Mouse (Mus musculus) liver, embryonic 13.5 days (tissue): ENCODE measurements around the gene Tmod2. TPM values are rescaled to one million over a fixed set of nuclear protein-coding genes. Genes with fewer than 3 reads are reported as not detected.

Source experiments
- ATAC-seq: fragments of 200-750 bp; cut with Nextera tagmentation; 2 replicates; pipeline ENCODE4 v1.8.0; 2017; ENCODE audit warnings: low read depth, mild to moderate bottlenecking, moderate number of reproducible peaks, moderate library complexity
- DNase-seq: peaks from one replicate; pipeline ENCODE4 v3.0.0; 2022
- H3K27ac ChIP-seq: fragments of 300-500 bp; sonication (generic); 2 replicates; pipeline ENCODE4 v1.5.1; 2015; ENCODE audit warnings: moderate library complexity, mild to moderate bottlenecking, inconsistent platforms
- H3K27me3 ChIP-seq: fragments of 300-500 bp; sonication (generic); 2 replicates; pipeline ENCODE4 v1.6.1; 2015; ENCODE audit warnings: mild to moderate bottlenecking, inconsistent platforms
- H3K36me3 ChIP-seq: fragments of 300-500 bp; sonication (generic); 2 replicates; pipeline ENCODE4 v1.6.1; 2015; ENCODE audit warnings: mild to moderate bottlenecking, inconsistent platforms
- H3K4me1 ChIP-seq: fragments of 300-500 bp; sonication (generic); replicated peaks from 2 replicates; pipeline ENCODE4 v1.6.1; 2015; ENCODE audit warnings: inconsistent platforms
- H3K4me2 ChIP-seq: fragments of 300-500 bp; sonication (generic); 2 replicates; pipeline ENCODE4 v1.6.1; 2015; ENCODE audit warnings: inconsistent platforms, mild to moderate bottlenecking, moderate library complexity
- H3K4me3 ChIP-seq: fragments of 300-500 bp; sonication (generic); replicated peaks from 2 replicates; pipeline ENCODE4 v1.5.1; 2015; ENCODE audit warnings: mild to moderate bottlenecking, inconsistent platforms
- H3K9ac ChIP-seq: fragments of 300-500 bp; sonication (generic); 2 replicates; pipeline ENCODE4 v1.6.1; 2015; ENCODE audit warnings: mild to moderate bottlenecking, inconsistent platforms
- H3K9me3 ChIP-seq: fragments of 300-500 bp; sonication (generic); replicated peaks from 2 replicates; pipeline ENCODE4 v1.6.1; 2016; ENCODE audit warnings: inconsistent platforms
- WGBS: fragments of 180-500 bp; shearing (Covaris S2); methylation state at CpG from one replicate; pipeline ENCODE4 v1.1.7; 2015; ENCODE audit not compliant: insufficient replicate concordance; 5-methylcytosine and 5-hydroxymethylcytosine counted together
- polyA plus RNA-seq: library from polyadenylated mRNA; unstranded; fragments of >200 nt; fragmentation: Nextera tagmentation; extraction: Ambion mirVana; gene quantifications from 2 replicates; pipeline ENCODE4 v1.2.1, GENCODE M21; 2015

The Tmod2 gene
- polyA plus RNA-seq, 1 experiment from 2014 or later: 0.62 TPM

DNA sequence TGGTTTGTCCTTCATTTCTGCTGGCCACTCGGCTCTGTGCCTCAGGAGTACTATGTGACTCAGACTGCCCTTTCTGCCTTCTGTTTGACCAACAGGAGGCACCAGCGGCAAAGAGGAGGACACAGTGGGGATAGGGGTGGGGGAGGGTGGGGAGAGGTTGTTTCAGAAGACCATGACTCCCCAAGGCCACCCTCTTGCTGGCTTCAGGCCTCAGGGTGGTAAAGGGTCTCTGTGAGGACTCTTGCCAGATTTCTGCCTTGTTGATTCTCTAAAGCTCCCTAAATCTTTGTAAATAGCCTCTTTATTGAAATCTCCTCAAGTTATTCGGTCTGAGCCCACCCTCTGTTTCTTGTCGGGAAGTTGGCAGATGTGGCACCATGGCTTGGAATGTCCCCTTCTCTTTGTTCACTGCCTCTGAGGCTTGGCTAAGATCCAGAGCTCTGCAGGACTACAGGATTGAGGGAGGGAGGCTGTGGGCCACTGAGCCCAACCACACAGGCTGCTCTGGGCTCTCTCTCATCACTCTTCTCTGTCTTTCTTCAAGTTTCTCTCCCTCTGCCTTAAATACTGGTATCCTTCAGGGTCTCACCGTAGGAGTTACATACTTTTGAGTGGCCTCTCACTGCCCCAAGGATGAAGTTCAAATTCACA is 11.8 kb downstream of the Tmod2 start:
- Histone ChIP-seq H3K27me3 (no peaks in the 10 kb centered on the region), H3K4me3 (no peak overlapping the region), H3K36me3 (no peaks in the 10 kb centered on the region), H3K27ac (no peak overlapping the region), H3K4me1 (no peaks in the 10 kb centered on the region), H3K9ac (no peak overlapping the region), H3K9me3 (no peaks in the 10 kb centered on the region), H3K4me2 (no peak overlapping the region)
- WGBS: 46% methylated on average over 5 of the region's 5 CpGs
- ATAC-seq (no peak), DNase-seq (no peak)

GRCm38 (mm10) chr9:75597596-75597995 is 13.5 kb downstream of the Tmod2 start:
- H3K4me3 ChIP-seq: no peak overlapping the region
- no peaks in the 10 kb centered on the region for H3K36me3 ChIP-seq
- DNase-seq (no peak), ATAC-seq (no peak)
- no peaks in the 10 kb centered on the region for H3K4me1 ChIP-seq
- WGBS: 60% methylated on average over 4 of the region's 4 CpGs
- no peaks in the 10 kb centered on the region for H3K27me3 ChIP-seq
- no peaks in the 10 kb centered on the region for H3K9me3 ChIP-seq
- H3K9ac ChIP-seq: no peak overlapping the region
- H3K27ac ChIP-seq: no peak overlapping the region
- H3K4me2 ChIP-seq: no peak overlapping the region

DNA sequence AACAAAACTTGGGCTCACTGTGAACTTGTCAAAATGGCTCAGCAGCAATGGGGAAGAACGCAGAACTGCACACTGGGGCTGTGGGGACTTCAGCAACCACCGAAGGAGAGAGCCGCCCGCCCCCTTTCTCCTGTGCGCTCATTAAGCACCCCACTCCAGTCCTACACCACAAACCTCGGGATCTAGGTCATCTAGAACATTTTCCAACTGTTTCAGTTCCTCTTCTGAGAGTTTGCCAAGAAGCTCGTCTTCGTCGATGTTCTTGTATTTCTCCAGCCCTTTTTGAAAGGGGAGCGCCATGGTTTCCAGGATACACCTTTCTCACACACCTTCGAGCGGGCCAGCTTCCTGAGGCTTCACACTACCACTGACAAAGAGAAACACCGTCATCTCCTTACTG is 14.1 kb downstream of the Tmod2 start:
- Histone ChIP-seq H3K9me3 (no peaks in the 10 kb centered on the region), H3K4me1 (no peaks in the 10 kb centered on the region), H3K4me3 (no peak overlapping the region), H3K4me2 (no peak overlapping the region), H3K36me3 (no peaks in the 10 kb centered on the region), H3K27ac (no peak overlapping the region), H3K27me3 (no peaks in the 10 kb centered on the region), H3K9ac (no peak overlapping the region)
- WGBS: 69% methylated on average over 13 of the region's 13 CpGs
- no peak for DNase-seq
- no peak for ATAC-seq

- no peaks in the 10 kb centered on the region for H3K36me3 ChIP-seq
- ATAC-seq (no peak), DNase-seq (no peak)
- H3K9ac ChIP-seq: no peak overlapping the region
- no peaks in the 10 kb centered on the region for H3K9me3 ChIP-seq
- no peak overlapping the region for H3K4me3 ChIP-seq
- no peak overlapping the region for H3K27ac ChIP-seq
- no peak overlapping the region for H3K4me2 ChIP-seq
- no peaks in the 10 kb centered on the region for H3K27me3 ChIP-seq
- 59% methylated on average over 5 of the region's 5 CpGs for WGBS
- no peaks in the 10 kb centered on the region for H3K4me1 ChIP-seq
Observed at GRCm38 (mm10) chr9:75593481-75593880, 17.6 kb downstream of the Tmod2 start.

DNA sequence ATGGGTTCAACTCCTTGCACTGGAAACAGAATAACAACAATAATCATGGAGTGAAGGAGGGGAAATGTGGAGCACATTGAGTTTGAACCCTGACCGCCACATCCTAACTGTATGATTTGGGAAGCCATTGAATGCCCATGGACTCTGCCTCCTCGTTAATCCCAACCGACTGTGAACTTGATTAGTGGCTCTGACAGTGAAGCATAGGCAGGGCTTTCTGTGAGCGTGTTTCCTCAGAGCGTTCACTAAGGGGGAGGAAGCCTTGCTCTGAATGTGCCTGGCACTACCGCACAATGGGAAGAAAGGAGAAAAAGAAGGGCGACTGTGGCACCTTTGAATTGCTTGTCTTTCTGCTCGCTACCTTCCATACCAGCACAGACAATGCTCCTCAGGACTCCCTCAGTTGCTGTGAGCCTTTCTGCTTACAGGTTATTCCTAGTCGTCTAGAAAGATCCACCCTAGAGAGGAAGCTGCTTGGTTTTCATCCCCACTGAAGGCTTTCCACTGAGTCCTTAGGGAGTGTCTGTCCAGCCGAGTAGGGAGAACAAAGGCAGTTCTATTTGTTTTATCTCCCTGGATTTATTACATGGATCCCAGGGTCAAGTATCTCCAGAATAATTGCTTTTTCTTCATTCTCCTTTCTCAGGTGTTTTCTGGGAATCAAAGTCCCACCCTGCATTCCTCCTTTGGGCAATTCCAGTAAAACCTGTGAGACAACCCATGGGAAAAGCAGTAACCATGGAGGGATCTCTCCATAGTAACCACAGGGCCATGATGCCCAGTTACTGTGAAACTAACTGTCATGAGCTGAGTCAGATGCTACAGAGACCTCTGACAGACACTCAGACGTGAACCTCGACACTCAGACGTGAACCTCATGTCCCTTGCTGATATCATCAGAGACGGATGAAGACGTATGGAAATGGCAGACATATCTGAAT is 21.0 kb downstream of the Tmod2 start:
- WGBS: 69% methylated on average over 15 of the region's 15 CpGs
- H3K27me3 ChIP-seq: no peaks in the 10 kb centered on the region
- no peak for ATAC-seq
- no peaks in the 10 kb centered on the region for H3K4me1 ChIP-seq
- no peak for DNase-seq
- H3K9me3 ChIP-seq: no peaks in the 10 kb centered on the region
- H3K4me3 ChIP-seq: no peak overlapping the region
- no peak overlapping the region for H3K4me2 ChIP-seq
- H3K36me3 ChIP-seq: no peaks in the 10 kb centered on the region
- no peak overlapping the region for H3K9ac ChIP-seq
- no peak overlapping the region for H3K27ac ChIP-seq

DNA sequence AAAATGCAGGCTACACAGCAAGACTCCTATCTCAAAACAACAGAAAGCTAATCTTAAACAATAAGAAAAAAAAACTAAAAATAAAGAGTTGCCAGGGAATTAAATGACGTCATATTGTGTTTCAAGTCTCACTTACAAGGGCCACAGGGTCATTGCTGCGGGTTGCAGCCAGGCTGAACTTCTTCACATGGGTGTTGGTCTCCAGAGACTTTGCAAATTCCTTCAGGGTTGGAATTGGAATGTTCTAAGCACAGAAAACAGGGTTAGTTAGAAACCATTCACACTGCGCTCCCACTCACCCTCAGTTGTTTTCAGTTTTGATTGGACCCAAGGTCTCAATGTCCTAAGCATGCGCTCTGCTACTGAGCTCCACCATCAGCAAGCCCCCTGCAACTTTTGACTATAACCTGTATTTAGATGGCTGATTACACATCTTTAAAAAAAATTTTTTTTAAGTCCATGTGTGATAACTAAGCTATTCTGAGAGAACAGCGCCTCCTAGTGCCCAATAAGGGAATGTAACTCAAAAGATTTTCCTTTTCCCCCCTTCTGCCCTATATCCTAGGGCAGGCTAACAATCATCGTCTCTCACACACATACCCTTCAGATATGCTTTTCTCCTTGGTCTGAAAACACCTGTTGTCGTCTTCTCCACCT is 29.3 kb downstream of the Tmod2 start:
- Histone ChIP-seq H3K9me3 (no peaks in the 10 kb centered on the region), H3K36me3 (no peaks in the 10 kb centered on the region), H3K4me2 (no peak overlapping the region), H3K27ac (no peak overlapping the region), H3K4me1 (no peaks in the 10 kb centered on the region), H3K27me3 (no peaks in the 10 kb centered on the region), H3K9ac (no peak overlapping the region), H3K4me3 (no peak overlapping the region)
- ATAC-seq: no peak
- DNase-seq: no peak
- WGBS: 47% methylated on average over 7 of the region's 7 CpGs

DNA sequence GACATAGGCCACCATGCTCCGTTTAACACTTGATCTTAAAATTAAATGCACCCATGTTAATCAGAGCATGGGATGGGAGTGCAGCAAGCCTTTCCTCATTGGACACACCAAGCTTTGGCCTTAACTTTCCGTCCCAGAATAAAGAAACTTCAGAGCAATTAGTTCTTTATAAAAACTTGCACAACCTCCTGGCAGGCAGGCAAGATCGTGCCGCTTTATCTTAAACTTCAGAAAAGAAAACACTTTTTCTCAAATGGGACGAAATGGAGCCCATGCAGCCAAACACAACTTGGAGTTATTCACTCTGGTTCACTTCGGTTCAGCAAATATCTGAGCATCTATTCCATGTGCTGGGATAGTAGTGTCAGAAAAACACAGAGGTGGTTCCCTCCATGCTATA is 31.8 kb downstream of the Tmod2 start:
- DNase-seq (no peak), ATAC-seq (no peak)
- Histone ChIP-seq H3K27ac (no peak overlapping the region), H3K4me1 (no peaks in the 10 kb centered on the region), H3K27me3 (no peaks in the 10 kb centered on the region), H3K9me3 (no peaks in the 10 kb centered on the region), H3K9ac (no peak overlapping the region), H3K36me3 (no peaks in the 10 kb centered on the region), H3K4me3 (no peak overlapping the region), H3K4me2 (no peak overlapping the region)
- 77% methylated on average over 6 of the region's 6 CpGs for WGBS

- Histone ChIP-seq H3K9ac (no peak overlapping the region), H3K27me3 (0 out of 2 replicates have a peak, but pooled peaks cover 6% of the 10 kb centered on the region), H3K4me1 (no peaks in the 10 kb centered on the region), H3K27ac (no peak overlapping the region), H3K36me3 (no peaks in the 10 kb centered on the region), H3K4me2 (no peak overlapping the region), H3K9me3 (no peaks in the 10 kb centered on the region), H3K4me3 (no peak overlapping the region)
- no peak for ATAC-seq
- no peak for DNase-seq
- 74% methylated on average over 5 of the region's 5 CpGs for WGBS
Observed at GRCm38 (mm10) chr9:75571036-75571942, 39.8 kb downstream of the Tmod2 start.

DNA sequence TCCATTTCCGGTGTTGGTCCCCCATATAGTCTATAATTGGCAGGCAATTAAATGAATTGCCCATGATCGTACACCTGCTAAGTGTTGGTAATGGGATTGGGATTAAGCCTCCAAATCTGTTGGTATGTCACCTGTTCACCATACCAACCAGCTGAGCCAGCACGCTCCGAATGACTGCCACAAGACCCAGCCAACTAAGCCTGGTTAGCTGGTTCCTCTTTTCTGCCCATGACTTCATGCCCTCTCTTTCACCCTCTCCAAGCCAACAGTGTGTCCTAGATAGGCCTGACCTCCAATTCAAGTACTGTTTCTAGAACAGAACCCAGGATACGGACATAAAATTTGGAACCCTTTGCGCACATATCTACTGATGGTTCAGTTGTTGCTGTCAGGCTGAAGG is 42.7 kb downstream of the Tmod2 start:
- Histone ChIP-seq H3K27me3 (0 out of 2 replicates have a peak, but pooled peaks cover 6% of the 10 kb centered on the region), H3K9me3 (no peaks in the 10 kb centered on the region), H3K9ac (no peak overlapping the region), H3K36me3 (no peaks in the 10 kb centered on the region), H3K4me2 (no peak overlapping the region), H3K4me1 (peaks cover 10% of the 10 kb centered on the region), H3K4me3 (no peak overlapping the region), H3K27ac (no peak overlapping the region)
- 72% methylated on average over 6 of the region's 6 CpGs for WGBS
- DNase-seq (no peak), ATAC-seq (no peak)

DNA sequence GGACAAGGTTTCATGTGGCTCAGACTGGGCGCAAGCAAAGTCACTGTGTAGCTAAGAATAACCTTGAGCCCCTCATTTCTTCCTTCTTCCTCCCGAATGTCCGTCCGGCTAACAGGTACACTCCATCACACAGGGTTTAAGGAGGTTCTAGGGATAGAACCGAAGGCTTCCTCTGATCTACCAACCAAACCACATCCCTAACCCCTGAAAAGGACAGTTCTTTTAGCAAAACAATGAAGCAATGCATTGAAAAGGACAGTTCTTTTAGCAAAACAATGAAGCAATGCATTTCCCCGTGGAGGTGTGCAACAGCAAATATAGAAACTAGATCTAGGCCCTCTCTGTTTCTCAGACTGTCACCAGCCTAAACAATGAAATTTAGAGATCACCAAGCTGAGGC is 46.2 kb downstream of the Tmod2 start:
- no peaks in the 10 kb centered on the region for H3K9me3 ChIP-seq
- 71% methylated on average over 6 of the region's 6 CpGs for WGBS

More for the DNA sequence above, 46.2 kb downstream of the Tmod2 start:
- Histone ChIP-seq H3K27ac (no peak overlapping the region), H3K4me3 (no peak overlapping the region), H3K4me2 (no peak overlapping the region), H3K4me1 (peaks cover 20% of the 10 kb centered on the region), H3K9ac (no peak overlapping the region), H3K36me3 (no peaks in the 10 kb centered on the region), H3K27me3 (0 out of 2 replicates have a peak, but pooled peaks cover 6% of the 10 kb centered on the region)
- no peak for DNase-seq
- no peak for ATAC-seq
